Mouse (Mus musculus) ES-Bruce4 (cell line): ENCODE data around the gene Shoc2.

ENCODE experiments used
- CTCF ChIP-seq: IDR thresholded peaks from one replicate; pipeline ENCODE4 v1.8.1; 2011; ENCODE audit warnings: low read depth, low read length
- EP300 ChIP-seq: IDR thresholded peaks from 2 replicates; pipeline ENCODE4 v1.6.1; 2011; ENCODE audit warnings: low read depth, low read length; ENCODE audit not compliant: insufficient read depth
- POLR2A ChIP-seq: IDR thresholded peaks from one replicate; pipeline ENCODE4 v1.8.1; 2011; ENCODE audit warnings: low read length; ENCODE audit not compliant: insufficient read depth

DNA sequence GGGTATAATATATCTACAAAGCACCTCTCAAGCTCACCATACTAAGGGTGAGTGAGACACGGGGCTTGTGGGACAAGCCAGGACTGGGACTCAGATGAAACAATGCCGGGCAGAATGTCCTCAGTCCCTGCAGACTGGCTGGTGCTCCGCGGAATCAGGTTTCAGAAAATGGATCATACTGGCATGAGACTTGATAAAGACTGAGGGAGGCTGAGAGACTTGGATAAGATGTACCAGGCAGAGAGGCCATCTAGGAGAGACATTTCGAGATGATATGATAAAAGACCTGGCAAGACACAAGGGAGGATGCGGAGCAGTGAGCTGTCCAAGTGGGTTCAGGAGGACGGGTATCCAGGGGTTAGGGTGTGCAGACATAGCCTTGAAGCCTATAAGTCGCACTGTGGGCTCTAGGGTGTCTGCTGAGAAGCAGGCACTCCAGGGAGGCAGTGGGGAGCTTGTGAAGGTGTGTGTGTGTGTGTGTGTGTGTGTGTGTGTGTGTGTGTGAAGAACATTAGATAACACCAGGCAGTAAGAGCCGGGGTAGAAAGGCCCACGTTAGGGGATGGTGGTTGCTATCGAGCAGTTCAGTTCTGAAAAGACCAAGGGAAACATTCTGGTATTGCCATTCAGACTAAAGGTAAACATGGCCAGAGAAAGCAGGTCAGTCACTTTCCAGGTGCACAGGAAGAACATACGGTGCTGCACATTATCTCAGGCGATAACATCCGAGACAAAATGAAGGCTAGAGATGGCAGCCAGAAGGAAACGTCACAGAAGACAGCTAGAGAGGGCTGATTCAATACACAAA, 42.0 kb upstream of the Shoc2 start:
- TF ChIP-seq CTCF (no peak), POLR2A (no peak), EP300 (no peak)
